Mouse (Mus musculus): ENCODE measurements at regions not wholly inside any gene's neighbourhood (a gene's known extent, or its start where the extent isn't known, plus 50 kb on each side); places are given as distances from the start of the nearest gene placed in this dataset.
"Not testable (repeated sequence)": the region's sequence is repeated elsewhere in the genome, so short reads cannot be mapped to it uniquely, and the experiment has no call there.

DNA sequence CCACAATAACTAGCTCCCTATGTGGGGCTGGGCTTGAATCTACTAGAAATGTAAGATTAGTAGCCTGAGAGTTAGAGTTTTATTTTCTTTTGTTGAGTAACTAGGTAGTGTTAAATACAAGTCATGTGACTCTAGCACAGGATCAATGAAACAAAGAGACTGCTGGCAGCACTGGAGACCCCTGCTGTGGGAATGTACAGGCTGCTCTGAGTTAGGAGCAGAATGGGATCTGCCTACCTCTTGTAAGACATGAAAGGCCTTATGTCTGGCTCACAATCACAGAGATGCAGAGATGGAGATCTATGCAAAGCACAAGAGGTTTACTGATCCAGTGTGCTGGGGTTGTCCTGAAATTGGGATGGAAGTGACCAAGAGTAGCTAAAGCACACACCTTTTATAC is 193.9 kb upstream of the Kcnmb2 start:
- H3K27me3 ChIP-seq (ENCODE audit: control insufficient read depth, insufficient read depth, low read length); H3K4me1 ChIP-seq (ENCODE audit: control insufficient read depth, insufficient read depth, low read length); H3K36me3 ChIP-seq (ENCODE audit: control insufficient read depth, insufficient read depth, low read length); H3K27ac ChIP-seq (replicated peaks; ENCODE audit: low read depth, low read length); H3K9me3 ChIP-seq (ENCODE audit: control insufficient read depth, low read length); H3K9ac ChIP-seq (replicated peaks; ENCODE audit: low read length); ATAC-seq (ENCODE audit: low FRiP score, low TSS enrichment); H3K4me3 ChIP-seq (replicated peaks; ENCODE audit: low read depth, low read length); H3K4me2 ChIP-seq (ENCODE audit: low read length): not testable (repeated sequence)
- DNase-seq, result peak; percentile 1

- Histone ChIP-seq H3K27me3 (ENCODE audit: control insufficient read depth, insufficient read depth, low read length) (no peaks in the 10 kb centered on the region), H3K36me3 (ENCODE audit: control insufficient read depth, insufficient read depth, low read length) (no peaks in the 10 kb centered on the region), H3K27ac (replicated peaks; ENCODE audit: low read depth, low read length) (no peak overlapping the region), H3K9ac (replicated peaks; ENCODE audit: low read length) (no peak overlapping the region), H3K4me2 (ENCODE audit: low read length) (no peak overlapping the region), H3K9me3 (ENCODE audit: control insufficient read depth, low read length) (no peaks in the 10 kb centered on the region), H3K4me1 (ENCODE audit: control insufficient read depth, insufficient read depth, low read length) (no peaks in the 10 kb centered on the region), H3K4me3 (replicated peaks; ENCODE audit: low read depth, low read length) (no peak overlapping the region)
- ATAC-seq (ENCODE audit: low FRiP score, low TSS enrichment) (no peak), DNase-seq (no peak)
- WGBS, result 68% methylated on average over 1 of the region's 1 CpGs
Observed at GRCm38 (mm10) chr3:31741289-31741688, 161.0 kb upstream of the Kcnmb2 start.

- ATAC-seq (ENCODE audit: low FRiP score, low TSS enrichment), result no peak
- 87% methylated on average over 4 of the region's 4 CpGs for WGBS
- Histone ChIP-seq H3K4me1 (ENCODE audit: control insufficient read depth, insufficient read depth, low read length) (no peaks in the 10 kb centered on the region), H3K36me3 (ENCODE audit: control insufficient read depth, insufficient read depth, low read length) (no peaks in the 10 kb centered on the region), H3K27ac (replicated peaks; ENCODE audit: low read depth, low read length) (no peak overlapping the region), H3K27me3 (ENCODE audit: control insufficient read depth, insufficient read depth, low read length) (no peaks in the 10 kb centered on the region), H3K4me3 (replicated peaks; ENCODE audit: low read depth, low read length) (no peak overlapping the region), H3K4me2 (ENCODE audit: low read length) (no peak overlapping the region), H3K9ac (replicated peaks; ENCODE audit: low read length) (no peak overlapping the region), H3K9me3 (ENCODE audit: control insufficient read depth, low read length) (no peaks in the 10 kb centered on the region)
- no peak for DNase-seq
Observed at GRCm38 (mm10) chr3:31755881-31756280, 146.4 kb upstream of the Kcnmb2 start.

GRCm38 (mm10) chr3:31769193-31769592 is 133.1 kb upstream of the Kcnmb2 start:
- H3K4me1 ChIP-seq (ENCODE audit: control insufficient read depth, insufficient read depth, low read length), result no peaks in the 10 kb centered on the region
- ATAC-seq (ENCODE audit: low FRiP score, low TSS enrichment), result no peak
- H3K4me2 ChIP-seq (ENCODE audit: low read length), result no peak overlapping the region
- H3K9me3 ChIP-seq (ENCODE audit: control insufficient read depth, low read length), result no peaks in the 10 kb centered on the region
- peak; percentile 79 for DNase-seq
- no peak overlapping the region for H3K9ac ChIP-seq (replicated peaks; ENCODE audit: low read length)
- 94% methylated on average over 1 of the region's 1 CpGs for WGBS
- no peaks in the 10 kb centered on the region for H3K36me3 ChIP-seq (ENCODE audit: control insufficient read depth, insufficient read depth, low read length)
- H3K27ac ChIP-seq (replicated peaks; ENCODE audit: low read depth, low read length), result no peak overlapping the region
- H3K27me3 ChIP-seq (ENCODE audit: control insufficient read depth, insufficient read depth, low read length), result no peaks in the 10 kb centered on the region
- no peak overlapping the region for H3K4me3 ChIP-seq (replicated peaks; ENCODE audit: low read depth, low read length)

GRCm38 (mm10) chr3:31790342-31790970 is 111.9 kb upstream of the Kcnmb2 start:
- 27% methylated on average over 4 of the region's 4 CpGs for WGBS
- ATAC-seq (ENCODE audit: low FRiP score, low TSS enrichment) (0 out of 2 replicates have a peak, but pooled peaks have one; percentile 55), DNase-seq (peak; percentile 88)
- no peak overlapping the region for H3K27ac ChIP-seq (replicated peaks; ENCODE audit: low read depth, low read length)
- no peak overlapping the region for H3K9ac ChIP-seq (replicated peaks; ENCODE audit: low read length)
- H3K9me3 ChIP-seq (ENCODE audit: control insufficient read depth, low read length), result no peaks in the 10 kb centered on the region
- no peaks in the 10 kb centered on the region for H3K36me3 ChIP-seq (ENCODE audit: control insufficient read depth, insufficient read depth, low read length)
- no peak overlapping the region for H3K4me3 ChIP-seq (replicated peaks; ENCODE audit: low read depth, low read length)
- H3K4me2 ChIP-seq (ENCODE audit: low read length), result no peak overlapping the region
- no peaks in the 10 kb centered on the region for H3K4me1 ChIP-seq (ENCODE audit: control insufficient read depth, insufficient read depth, low read length)
- no peaks in the 10 kb centered on the region for H3K27me3 ChIP-seq (ENCODE audit: control insufficient read depth, insufficient read depth, low read length)

DNA sequence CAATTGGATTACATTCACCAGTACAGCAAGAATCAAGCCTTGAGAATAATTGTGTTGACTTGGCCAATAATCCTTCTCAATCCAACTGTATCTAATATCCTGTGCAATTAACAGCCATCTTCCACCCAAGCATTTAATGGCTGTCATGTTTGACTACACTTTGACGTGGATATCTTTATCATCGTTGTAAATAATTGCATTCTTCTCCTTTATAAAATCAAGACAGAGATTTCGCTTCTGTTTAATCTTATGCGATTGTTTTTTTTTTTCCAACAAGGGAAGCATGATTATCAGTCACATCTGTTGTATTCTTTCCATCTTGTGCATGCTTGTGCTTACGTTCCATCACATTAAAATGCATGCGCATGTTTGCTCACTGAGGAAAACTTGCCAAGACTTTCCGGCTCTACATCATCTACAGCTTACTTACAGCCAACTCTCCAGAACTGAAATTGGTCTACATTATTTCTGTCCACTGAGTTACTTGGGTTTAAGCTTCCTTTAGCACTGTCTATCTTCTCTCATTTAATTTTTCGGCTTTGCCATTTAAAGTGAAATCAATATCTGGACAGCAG is 108.8 kb upstream of the Kcnmb2 start:
- Histone ChIP-seq H3K36me3 (ENCODE audit: control insufficient read depth, insufficient read depth, low read length) (no peaks in the 10 kb centered on the region), H3K4me1 (ENCODE audit: control insufficient read depth, insufficient read depth, low read length) (no peaks in the 10 kb centered on the region), H3K27me3 (ENCODE audit: control insufficient read depth, insufficient read depth, low read length) (no peaks in the 10 kb centered on the region), H3K4me3 (replicated peaks; ENCODE audit: low read depth, low read length) (no peak overlapping the region), H3K9ac (replicated peaks; ENCODE audit: low read length) (no peak overlapping the region), H3K4me2 (ENCODE audit: low read length) (no peak overlapping the region), H3K27ac (replicated peaks; ENCODE audit: low read depth, low read length) (no peak overlapping the region), H3K9me3 (ENCODE audit: control insufficient read depth, low read length) (no peaks in the 10 kb centered on the region)
- WGBS, result 80% methylated on average over 8 of the region's 8 CpGs
- DNase-seq (peak; percentile 8), ATAC-seq (ENCODE audit: low FRiP score, low TSS enrichment) (no peak)

- no peak overlapping the region for H3K4me2 ChIP-seq (ENCODE audit: low read length)
- no peaks in the 10 kb centered on the region for H3K36me3 ChIP-seq (ENCODE audit: control insufficient read depth, insufficient read depth, low read length)
- no peak for ATAC-seq (ENCODE audit: low FRiP score, low TSS enrichment)
- H3K9me3 ChIP-seq (ENCODE audit: control insufficient read depth, low read length), result no peaks in the 10 kb centered on the region
- H3K9ac ChIP-seq (replicated peaks; ENCODE audit: low read length), result no peak overlapping the region
- H3K4me3 ChIP-seq (replicated peaks; ENCODE audit: low read depth, low read length), result no peak overlapping the region
- H3K27ac ChIP-seq (replicated peaks; ENCODE audit: low read depth, low read length), result no peak overlapping the region
- DNase-seq, result no peak
- H3K27me3 ChIP-seq (ENCODE audit: control insufficient read depth, insufficient read depth, low read length), result no peaks in the 10 kb centered on the region
- 88% methylated on average over 2 of the region's 2 CpGs for WGBS
- no peaks in the 10 kb centered on the region for H3K4me1 ChIP-seq (ENCODE audit: control insufficient read depth, insufficient read depth, low read length)
Observed at GRCm38 (mm10) chr3:31796621-31797020, 105.7 kb upstream of the Kcnmb2 start.

GRCm38 (mm10) chr3:31799192-31799591 is 103.1 kb upstream of the Kcnmb2 start:
- no peaks in the 10 kb centered on the region for H3K4me1 ChIP-seq (ENCODE audit: control insufficient read depth, insufficient read depth, low read length)
- H3K9me3 ChIP-seq (ENCODE audit: control insufficient read depth, low read length), result no peaks in the 10 kb centered on the region
- no peak overlapping the region for H3K9ac ChIP-seq (replicated peaks; ENCODE audit: low read length)
- H3K36me3 ChIP-seq (ENCODE audit: control insufficient read depth, insufficient read depth, low read length), result no peaks in the 10 kb centered on the region
- ATAC-seq (ENCODE audit: low FRiP score, low TSS enrichment) (no peak), DNase-seq (no peak)
- WGBS, result 87% methylated on average over 4 of the region's 4 CpGs
- H3K27me3 ChIP-seq (ENCODE audit: control insufficient read depth, insufficient read depth, low read length), result no peaks in the 10 kb centered on the region
- H3K4me2 ChIP-seq (ENCODE audit: low read length), result no peak overlapping the region
- H3K27ac ChIP-seq (replicated peaks; ENCODE audit: low read depth, low read length), result no peak overlapping the region
- H3K4me3 ChIP-seq (replicated peaks; ENCODE audit: low read depth, low read length), result no peak overlapping the region

DNA sequence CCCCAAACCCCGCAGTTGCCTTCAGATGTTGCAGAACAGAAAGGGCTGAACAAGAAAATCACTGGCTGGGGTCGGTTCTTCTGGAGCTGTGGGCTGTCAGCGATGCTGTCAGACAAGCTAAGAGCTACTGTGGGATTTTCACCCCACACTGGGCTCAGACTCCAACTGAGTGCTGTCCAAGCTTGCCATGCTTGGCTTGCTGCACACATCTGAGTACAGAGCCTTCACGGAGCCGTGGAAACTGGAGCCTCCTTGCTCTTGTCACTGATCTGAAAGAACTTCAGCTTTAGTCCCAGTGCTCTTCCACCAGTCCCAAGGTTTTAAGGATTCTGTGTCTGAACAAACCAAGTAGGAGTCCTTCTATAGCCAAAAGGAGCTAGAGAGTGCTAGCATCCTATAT is 98.3 kb upstream of the Kcnmb2 start:
- Histone ChIP-seq H3K36me3 (ENCODE audit: control insufficient read depth, insufficient read depth, low read length) (no peaks in the 10 kb centered on the region), H3K4me1 (ENCODE audit: control insufficient read depth, insufficient read depth, low read length) (no peaks in the 10 kb centered on the region), H3K9me3 (ENCODE audit: control insufficient read depth, low read length) (no peaks in the 10 kb centered on the region), H3K27ac (replicated peaks; ENCODE audit: low read depth, low read length) (no peak overlapping the region), H3K9ac (replicated peaks; ENCODE audit: low read length) (no peak overlapping the region), H3K4me3 (replicated peaks; ENCODE audit: low read depth, low read length) (no peak overlapping the region), H3K27me3 (ENCODE audit: control insufficient read depth, insufficient read depth, low read length) (no peaks in the 10 kb centered on the region), H3K4me2 (ENCODE audit: low read length) (no peak overlapping the region)
- 60% methylated on average over 5 of the region's 5 CpGs for WGBS
- DNase-seq (no peak), ATAC-seq (ENCODE audit: low FRiP score, low TSS enrichment) (no peak)

Measured in midbrain, embryonic 14.5 days (tissue).